ENCODE assay signal across 28 mouse cellular contexts in the genomic region with DNA sequence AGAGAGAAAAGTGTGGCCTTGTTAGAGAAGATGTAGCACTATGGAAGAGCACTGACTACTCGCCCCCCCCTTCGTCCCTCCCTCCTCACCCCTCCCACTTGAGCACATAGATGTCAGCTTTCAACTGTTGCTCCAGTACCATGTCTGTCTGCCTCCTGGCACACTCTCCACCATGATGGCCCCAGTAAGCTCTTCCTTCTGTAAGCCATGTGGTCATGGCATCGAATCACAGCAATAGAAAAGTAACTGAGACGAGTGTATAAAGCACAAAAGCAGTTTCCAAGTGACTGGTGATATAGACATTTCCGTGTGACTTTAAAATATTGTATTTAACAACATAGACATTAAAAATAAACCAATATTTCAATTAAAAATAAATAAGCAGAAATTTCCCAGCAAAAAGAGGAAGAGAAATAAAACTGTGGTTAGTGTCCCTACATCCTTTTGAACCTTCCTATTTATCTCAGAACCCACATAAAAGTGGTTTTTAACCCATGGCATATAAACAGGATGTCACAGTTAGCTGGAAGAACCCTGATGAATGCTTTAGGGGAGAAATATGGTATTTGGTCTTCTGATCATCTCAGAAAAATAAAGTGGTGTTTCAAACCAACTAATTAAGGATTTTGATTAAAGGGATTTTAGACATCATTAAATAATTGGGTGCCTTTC.
DNase-seq lines count a peak whose midpoint lies in the region; ATAC-seq and TF ChIP-seq lines count a peak whose summit lies in the region.
"Had no signal": no experiment of that assay in that cellular context is flagged by ENCODE, and none has a peak within 500 bp of the region (broad histone marks: within the 10 kb centered on the region; RNA-seq: fewer than 3 reads in every experiment).

No protein-coding gene starts in this region.

- no peaks in the 10 kb centered on the region for H3K9me3 ChIP-seq in midbrain, embryonic 11.5 days (ENCODE audit: control insufficient read depth, low read length)
- no peaks in the 10 kb centered on the region for H3K9me3 ChIP-seq in midbrain, embryonic 14.5 days (ENCODE audit: control insufficient read depth, low read length)
- no peaks in the 10 kb centered on the region for H3K9me3 ChIP-seq in MEL (replicated peaks; ENCODE audit: insufficient read depth, low read length)
- H3K9me3 ChIP-seq: embryonic facial prominence, embryonic 10.5 days; embryonic facial prominence, embryonic 13.5 days; forebrain, embryonic 13.5 days; hindbrain, embryonic 10.5 days; hindbrain, embryonic 13.5 days; intestine, embryonic 15.5 days had no signal

- H3K27me3 ChIP-seq in midbrain, embryonic 11.5 days (ENCODE audit: control insufficient read depth, insufficient read depth, low read length), result no peaks in the 10 kb centered on the region
- H3K27me3 ChIP-seq in midbrain, embryonic 14.5 days (ENCODE audit: control insufficient read depth, insufficient read depth, low read length), result no peaks in the 10 kb centered on the region
- no peaks in the 10 kb centered on the region for H3K27me3 ChIP-seq in MEL (ENCODE audit: control insufficient read depth in 1 of 2, insufficient read depth in 2 of 2, low read length in 2 of 2)
- H3K27me3 ChIP-seq: embryonic facial prominence, embryonic 13.5 days; forebrain, embryonic 13.5 days; hindbrain, embryonic 13.5 days; intestine, embryonic 15.5 days; Patski had no signal

- peak; percentile 69 to 74 for TF ChIP-seq EP300 in MEL (IDR thresholded peaks at IDR 0.05; ENCODE audit: low read depth in 1 of 2, low read length in 2 of 2)

- no peak for ATAC-seq in midbrain, embryonic 11.5 days (ENCODE audit: low FRiP score)
- ATAC-seq in midbrain, embryonic 14.5 days (ENCODE audit: low FRiP score, low TSS enrichment), result no peak
- ATAC-seq in granulocyte monocyte progenitor cell, adult 5-6 weeks (replicated peaks; ENCODE audit: poor library complexity, severe bottlenecking), result peak; percentile 67
- ATAC-seq in megakaryocyte progenitor cell, adult 5-6 weeks (replicated peaks; ENCODE audit: poor library complexity), result peak; percentile 62
- ATAC-seq: CD4-positive, CD25-positive, alpha-beta regulatory T cell, adult 4 months; forebrain, embryonic 13.5 days; forebrain, embryonic 16.5 days; hindbrain, embryonic 16.5 days; intestine, embryonic 15.5 days; Patski had no signal

- TF ChIP-seq POLR2A in MEL (IDR thresholded peaks at IDR 0.05; ENCODE audit: control insufficient read depth in 1 of 2, insufficient read depth in 1 of 2, low read depth in 1 of 2, low read length in 2 of 2, poor library complexity in 1 of 2), result no peak

- no peak for TF ChIP-seq RAD21 in MEL (IDR thresholded peaks at IDR 0.05; ENCODE audit: low read depth, low read length)

- no peak overlapping the region for H3K27ac ChIP-seq in midbrain, embryonic 11.5 days (ENCODE audit: low read depth, low read length)
- H3K27ac ChIP-seq in midbrain, embryonic 14.5 days (replicated peaks; ENCODE audit: low read depth, low read length), result no peak overlapping the region
- H3K27ac ChIP-seq in MEL (ENCODE audit: control insufficient read depth, low read depth, low read length), result peak overlapping the region; percentile 45; the same call in 1 of the 2 replicates
- H3K27ac ChIP-seq: embryonic facial prominence, embryonic 10.5 days; embryonic facial prominence, embryonic 13.5 days; forebrain, embryonic 13.5 days; gastrocnemius, adult 2 months; heart, adult 2 months; hindbrain, embryonic 10.5 days; hindbrain, embryonic 13.5 days; intestine, embryonic 15.5 days had no signal

- TF ChIP-seq CTCF in MEL (IDR thresholded peaks at IDR 0.05 in 2 of 3, conservative IDR thresholded peaks at IDR 0.05 in 1 of 3; ENCODE audit: control insufficient read depth in 1 of 3, insufficient read depth in 1 of 3, low read depth in 2 of 3, low read length in 3 of 3, poor library complexity in 1 of 3, severe bottlenecking in 1 of 3), result no peak

- H3K4me1 ChIP-seq in midbrain, embryonic 11.5 days (ENCODE audit: control insufficient read depth, insufficient read depth, low read length), result no peaks in the 10 kb centered on the region
- no peaks in the 10 kb centered on the region for H3K4me1 ChIP-seq in midbrain, embryonic 14.5 days (ENCODE audit: control insufficient read depth, insufficient read depth, low read length)
- H3K4me1 ChIP-seq in MEL (ENCODE audit: control insufficient read depth in 1 of 2, insufficient read depth in 2 of 2, low read length in 2 of 2), result peaks cover 6 to 10% of the 10 kb centered on the region in 2 experiments
- H3K4me1 ChIP-seq: embryonic facial prominence, embryonic 10.5 days; forebrain, embryonic 13.5 days; hindbrain, embryonic 10.5 days; hindbrain, embryonic 13.5 days; intestine, embryonic 15.5 days had no signal

- H3K4me3 ChIP-seq in midbrain, embryonic 11.5 days (ENCODE audit: low read depth, low read length), result no peak overlapping the region
- H3K4me3 ChIP-seq in midbrain, embryonic 14.5 days (replicated peaks; ENCODE audit: low read depth, low read length), result no peak overlapping the region
- no peak overlapping the region for H3K4me3 ChIP-seq in MEL (ENCODE audit: control insufficient read depth in 1 of 2, insufficient read depth in 1 of 2, low read depth in 2 of 2, low read length in 2 of 2)
- H3K4me3 ChIP-seq: embryonic facial prominence, embryonic 10.5 days; embryonic facial prominence, embryonic 13.5 days; erythroblast, embryonic 14.5 days; forebrain, embryonic 13.5 days; gastrocnemius, adult 2 months; heart, adult 2 months; hindbrain, embryonic 10.5 days; hindbrain, embryonic 13.5 days; intestine, embryonic 15.5 days had no signal

- H3K4me2 ChIP-seq in midbrain, embryonic 11.5 days, result no peak overlapping the region
- H3K4me2 ChIP-seq in midbrain, embryonic 14.5 days (ENCODE audit: low read length), result no peak overlapping the region
- H3K4me2 ChIP-seq: embryonic facial prominence, embryonic 13.5 days; forebrain, embryonic 13.5 days; heart, embryonic 11.5 days; hindbrain, embryonic 13.5 days; intestine, embryonic 15.5 days had no signal

- intact Hi-C loops in left cerebral cortex, postnatal 14 days (cut with DNase I), result no loop called here

- DNase-seq in midbrain, embryonic 11.5 days (ENCODE audit: low spot score, missing footprints), result peak; percentile 33
- no peak for DNase-seq in midbrain, embryonic 14.5 days
- DNase-seq in MEL (ENCODE audit: low read depth, low spot score), result peak; percentile 47
- DNase-seq in testis, postnatal 14 days (ENCODE audit: low spot score), result no peak
- DNase-seq in left cerebral cortex, postnatal 14 days (ENCODE audit: low spot score in 2 of 2), result no peak
- DNase-seq: adrenal gland, postnatal 10 days; adrenal gland, postnatal 36 days; cerebellum, adult 18-20 months; cerebellum, adult 9-10 months; cerebellum, postnatal 14 days; embryo, embryonic 11 days; gastrocnemius, adult 2 months; gastrocnemius, postnatal 14 days; heart, adult 2 months had no signal

- H3K9ac ChIP-seq in midbrain, embryonic 11.5 days (ENCODE audit: low read length), result no peak overlapping the region
- H3K9ac ChIP-seq in midbrain, embryonic 14.5 days (replicated peaks; ENCODE audit: low read length), result no peak overlapping the region
- H3K9ac ChIP-seq in MEL (ENCODE audit: control insufficient read depth, low read depth, low read length, poor library complexity, severe bottlenecking), result no peak overlapping the region
- H3K9ac ChIP-seq: embryonic facial prominence, embryonic 13.5 days; forebrain, embryonic 13.5 days; hindbrain, embryonic 13.5 days; intestine, embryonic 15.5 days had no signal

- WGBS in midbrain, embryonic 11.5 days, result 91% methylated on average over 5 of the region's 5 CpGs
- 91% methylated on average over 5 of the region's 5 CpGs for WGBS in midbrain, embryonic 14.5 days

- no peaks in the 10 kb centered on the region for H3K36me3 ChIP-seq in midbrain, embryonic 11.5 days (ENCODE audit: control insufficient read depth, insufficient read depth, low read length)
- no peaks in the 10 kb centered on the region for H3K36me3 ChIP-seq in midbrain, embryonic 14.5 days (ENCODE audit: control insufficient read depth, insufficient read depth, low read length)
- H3K36me3 ChIP-seq in MEL (ENCODE audit: control insufficient read depth in 1 of 2, insufficient read depth in 2 of 2, low read length in 2 of 2), result peaks cover 0 to 10% of the 10 kb centered on the region in 2 experiments; a peak in 2 of 4 replicates
- H3K36me3 ChIP-seq: embryonic facial prominence, embryonic 10.5 days; embryonic facial prominence, embryonic 13.5 days; hindbrain, embryonic 10.5 days; hindbrain, embryonic 13.5 days; intestine, embryonic 15.5 days had no signal

- no peaks in the 10 kb centered on the region for H3K79me2 ChIP-seq in MEL (ENCODE audit: control insufficient read depth, insufficient read depth, low read length, poor library complexity)

TF ChIP-seq in MEL, 35 proteins besides CTCF, POLR2A, EP300 and RAD21:
- no peak for TF ChIP-seq TAL1 (IDR thresholded peaks at IDR 0.05; ENCODE audit: low read length)
- 0 out of 2 replicates have a peak, but pooled peaks have one; percentile 41 for TF ChIP-seq RCOR1 (IDR thresholded peaks at IDR 0.05; ENCODE audit: low read depth, low read length)
- peak; percentile 22; the same call in 1 of the 2 replicates for TF ChIP-seq MYC (IDR thresholded peaks at IDR 0.05; ENCODE audit: low read depth, low read length)
- no peak for TF ChIP-seq MXI1 (IDR thresholded peaks at IDR 0.05; ENCODE audit: low read depth, low read length)
- no peak for TF ChIP-seq NELFE (IDR thresholded peaks at IDR 0.05; ENCODE audit: low read depth, low read length)
- TF ChIP-seq ETS1 (IDR thresholded peaks at IDR 0.05; ENCODE audit: low read depth, low read length), result 0 out of 2 replicates have a peak, but pooled peaks have one; percentile 33

Comparison
In these comparisons a context has a peak if more than half of its experiments do, and no peak if none do; other contexts are left out.
1. DNase-seq: peak in midbrain, embryonic 11.5 days (single experiment) and MEL (single experiment); none in midbrain, embryonic 14.5 days (single experiment), testis, postnatal 14 days (single experiment) and left cerebral cortex, postnatal 14 days (0 of 2).
2. ATAC-seq: peak in granulocyte monocyte progenitor cell, adult 5-6 weeks (single experiment) and megakaryocyte progenitor cell, adult 5-6 weeks (single experiment); none in midbrain, embryonic 11.5 days (single experiment) and midbrain, embryonic 14.5 days (single experiment).